Mouse (Mus musculus): ENCODE data around the gene 9430097D07Rik. TPM values are rescaled to one million over a fixed set of nuclear protein-coding genes. Genes with fewer than 3 reads are reported as not detected.

9430097D07Rik gene
- total and polyA plus RNA-seq, 2 experiments from 2014 or later = 0.45 to 1.0 TPM

DNA sequence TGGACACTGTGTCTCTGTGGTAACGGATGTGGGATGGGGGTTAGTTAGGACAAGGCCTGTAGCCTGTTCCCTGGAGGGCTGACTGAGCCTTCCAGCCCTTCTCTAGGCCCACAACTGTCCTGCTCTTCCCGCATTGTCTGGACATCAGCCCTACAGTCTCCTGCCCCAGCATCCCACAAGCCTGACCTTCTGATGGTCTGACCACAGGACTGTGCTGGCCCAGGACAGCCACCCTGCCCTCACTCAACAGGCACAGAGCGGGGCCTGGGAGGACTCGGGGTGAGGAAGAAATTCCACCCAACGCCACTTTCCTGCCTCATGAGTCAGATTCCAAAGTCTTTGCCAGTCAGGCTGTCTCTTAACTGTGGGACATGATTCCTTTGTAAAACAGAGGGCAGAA is 22.2 kb upstream of the 9430097D07Rik start:
- 91% methylated on average over 5 of the region's 5 CpGs for WGBS
- Histone ChIP-seq H3K4me1 (ENCODE audit: insufficient read depth) (peaks cover 4% of the 10 kb centered on the region; the same call in 1 of the 2 replicates), H3K4me3 (ENCODE audit: low read depth, low read length) (no peak overlapping the region), H3K27me3 (ENCODE audit: insufficient read depth, low read length) (no peaks in the 10 kb centered on the region), H3K4me2 (ENCODE audit: low read depth) (no peak overlapping the region), H3K9me3 (ENCODE audit: low read length) (no peaks in the 10 kb centered on the region), H3K9ac (no peak overlapping the region), H3K36me3 (ENCODE audit: insufficient read depth) (peaks cover 20% of the 10 kb centered on the region), H3K27ac (ENCODE audit: low read depth, low read length) (no peak overlapping the region)
- DNase-seq (no peak), ATAC-seq (no peak)
- no peak for TF ChIP-seq CTCF (IDR thresholded peaks at IDR 0.05; ENCODE audit: low read depth)

DNA sequence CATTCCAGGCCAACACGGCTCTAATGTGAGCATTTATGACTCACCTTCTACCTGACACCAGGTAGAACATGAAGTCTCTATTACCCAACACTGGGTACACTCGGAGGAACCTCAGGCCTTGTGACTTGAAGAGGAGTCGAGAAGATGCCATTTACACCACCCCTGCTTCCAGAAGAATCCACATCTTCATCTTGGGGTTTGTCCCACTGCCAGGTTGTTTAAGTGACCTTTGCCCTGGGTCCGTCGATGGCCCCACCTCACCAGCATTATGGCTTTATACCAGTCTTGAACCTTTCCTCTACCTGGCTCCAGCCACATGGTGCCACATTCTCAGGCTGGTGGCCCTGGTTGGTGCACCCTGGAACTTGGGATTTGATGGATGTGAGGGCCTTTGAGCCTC is 21.8 kb upstream of the 9430097D07Rik start:
- H3K9me3 ChIP-seq (ENCODE audit: low read length) = no peaks in the 10 kb centered on the region
- H3K9ac ChIP-seq = no peak overlapping the region
- no peaks in the 10 kb centered on the region for H3K27me3 ChIP-seq (ENCODE audit: insufficient read depth, low read length)
- no peak for ATAC-seq
- no peak overlapping the region for H3K27ac ChIP-seq (ENCODE audit: low read depth, low read length)
- WGBS = 94% methylated on average over 5 of the region's 5 CpGs
- no peaks in the 10 kb centered on the region for H3K4me1 ChIP-seq (ENCODE audit: insufficient read depth)
- no peak for DNase-seq
- no peak overlapping the region for H3K4me2 ChIP-seq (ENCODE audit: low read depth)
- H3K4me3 ChIP-seq (ENCODE audit: low read depth, low read length) = no peak overlapping the region
- no peak for TF ChIP-seq CTCF (IDR thresholded peaks at IDR 0.05; ENCODE audit: low read depth)
- H3K36me3 ChIP-seq (ENCODE audit: insufficient read depth) = peaks cover 20% of the 10 kb centered on the region

GRCm38 (mm10) chr2:32596725-32597124 is 21.2 kb upstream of the 9430097D07Rik start:
- 67% methylated on average over 13 of the region's 13 CpGs for WGBS
- Histone ChIP-seq H3K27ac (ENCODE audit: low read depth, low read length) (no peak overlapping the region), H3K4me3 (ENCODE audit: low read depth, low read length) (no peak overlapping the region), H3K4me2 (ENCODE audit: low read depth) (no peak overlapping the region), H3K9ac (no peak overlapping the region), H3K9me3 (ENCODE audit: low read length) (no peaks in the 10 kb centered on the region), H3K27me3 (ENCODE audit: insufficient read depth, low read length) (no peaks in the 10 kb centered on the region), H3K4me1 (ENCODE audit: insufficient read depth) (no peaks in the 10 kb centered on the region), H3K36me3 (ENCODE audit: insufficient read depth) (peaks cover 20% of the 10 kb centered on the region)
- no peak for DNase-seq
- no peak for TF ChIP-seq CTCF (IDR thresholded peaks at IDR 0.05; ENCODE audit: low read depth)
- no peak for ATAC-seq

DNA sequence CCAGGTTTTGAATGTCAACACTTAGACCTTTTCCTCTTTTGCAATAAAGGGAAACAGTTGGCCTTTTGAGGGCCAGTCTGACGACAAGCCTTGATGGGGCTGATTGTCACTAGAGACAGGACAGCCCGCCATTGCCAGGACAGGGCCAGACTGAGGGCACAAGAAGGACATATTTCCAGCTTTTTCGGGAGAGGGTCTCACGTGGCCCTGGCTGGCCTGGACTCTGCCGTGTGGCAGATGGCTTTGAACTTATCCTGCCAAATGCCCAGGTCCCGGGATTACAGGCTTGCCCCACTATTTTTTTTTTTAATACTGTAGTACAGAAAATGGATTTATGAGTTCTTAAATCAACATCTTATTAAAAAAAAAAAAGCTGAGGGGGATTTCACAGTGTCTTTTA is 15.8 kb upstream of the 9430097D07Rik start:
- Histone ChIP-seq H3K4me3 (ENCODE audit: low read depth, low read length) (no peak overlapping the region), H3K27me3 (ENCODE audit: insufficient read depth, low read length) (no peaks in the 10 kb centered on the region), H3K9ac (no peak overlapping the region), H3K27ac (ENCODE audit: low read depth, low read length) (no peak overlapping the region), H3K4me1 (ENCODE audit: insufficient read depth) (peaks cover 9% of the 10 kb centered on the region), H3K4me2 (ENCODE audit: low read depth) (no peak overlapping the region), H3K36me3 (ENCODE audit: insufficient read depth) (peaks cover 15% of the 10 kb centered on the region; the same call in 1 of the 2 replicates), H3K9me3 (ENCODE audit: low read length) (no peaks in the 10 kb centered on the region)
- 68% methylated on average over 6 of the region's 6 CpGs for WGBS
- DNase-seq (no peak), ATAC-seq (no peak)
- TF ChIP-seq CTCF (IDR thresholded peaks at IDR 0.05; ENCODE audit: low read depth) = no peak

- ATAC-seq (no peak), DNase-seq (no peak)
- no peak for TF ChIP-seq CTCF (IDR thresholded peaks at IDR 0.05; ENCODE audit: low read depth)
- Histone ChIP-seq H3K27ac (ENCODE audit: low read depth, low read length) (no peak overlapping the region), H3K4me3 (ENCODE audit: low read depth, low read length) (no peak overlapping the region), H3K4me1 (ENCODE audit: insufficient read depth) (peaks cover 9% of the 10 kb centered on the region), H3K9me3 (ENCODE audit: low read length) (no peaks in the 10 kb centered on the region), H3K9ac (no peak overlapping the region), H3K27me3 (ENCODE audit: insufficient read depth, low read length) (no peaks in the 10 kb centered on the region), H3K4me2 (ENCODE audit: low read depth) (no peak overlapping the region), H3K36me3 (ENCODE audit: insufficient read depth) (peaks cover 11% of the 10 kb centered on the region; the same call in 1 of the 2 replicates)
- WGBS = 79% methylated on average over 10 of the region's 10 CpGs
These were observed 14.7 kb upstream of the 9430097D07Rik start for GRCm38 (mm10) chr2:32590224-32590623.

GRCm38 (mm10) chr2:32589213-32589795 is 13.8 kb upstream of the 9430097D07Rik start:
- H3K27ac ChIP-seq (ENCODE audit: low read depth, low read length) = no peak overlapping the region
- no peak for TF ChIP-seq CTCF (IDR thresholded peaks at IDR 0.05; ENCODE audit: low read depth)
- H3K36me3 ChIP-seq (ENCODE audit: insufficient read depth) = 0 out of 2 replicates have a peak, but pooled peaks cover 6% of the 10 kb centered on the region
- no peak overlapping the region for H3K4me2 ChIP-seq (ENCODE audit: low read depth)
- H3K27me3 ChIP-seq (ENCODE audit: insufficient read depth, low read length) = no peaks in the 10 kb centered on the region
- WGBS = 61% methylated on average over 11 of the region's 11 CpGs
- DNase-seq (no peak), ATAC-seq (no peak)
- no peak overlapping the region for H3K4me3 ChIP-seq (ENCODE audit: low read depth, low read length)
- peaks cover 9% of the 10 kb centered on the region for H3K4me1 ChIP-seq (ENCODE audit: insufficient read depth)
- no peaks in the 10 kb centered on the region for H3K9me3 ChIP-seq (ENCODE audit: low read length)
- H3K9ac ChIP-seq = peak overlapping the region; percentile 6; the same call in 1 of the 2 replicates

DNA sequence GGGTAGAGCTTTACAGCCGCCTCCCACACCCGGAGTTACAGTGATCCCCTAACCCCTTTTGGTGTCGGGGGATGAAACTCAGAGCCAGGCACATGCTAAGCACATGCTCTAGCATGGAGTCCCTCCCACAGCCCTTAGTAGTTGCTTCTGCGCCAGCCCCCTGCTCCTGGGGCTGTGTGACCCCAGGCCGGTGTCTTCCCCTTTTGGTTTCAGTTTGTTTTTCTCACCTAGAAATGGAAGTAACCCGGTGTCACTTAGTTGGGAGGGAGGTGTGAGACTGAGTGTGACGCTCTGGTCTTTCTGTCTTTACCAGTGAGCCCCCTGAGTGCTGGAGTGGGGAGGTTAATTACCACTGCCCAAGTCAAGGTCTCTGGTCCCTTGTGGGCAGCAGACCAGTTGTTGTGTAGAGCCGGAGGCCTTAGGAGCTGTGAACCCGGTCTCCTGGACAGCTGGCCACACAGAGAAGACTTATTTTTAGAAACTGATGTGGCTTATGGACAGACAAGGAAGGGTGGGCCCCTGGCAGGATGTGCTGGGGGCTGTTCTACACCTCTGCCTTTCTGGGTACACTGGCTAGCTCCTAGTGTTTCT is 12.3 kb upstream of the 9430097D07Rik start:
- peaks cover 10% of the 10 kb centered on the region for H3K4me1 ChIP-seq (ENCODE audit: insufficient read depth)
- no peak overlapping the region for H3K27ac ChIP-seq (ENCODE audit: low read depth, low read length)
- H3K4me3 ChIP-seq (ENCODE audit: low read depth, low read length) = peak overlapping the region; percentile 62
- no peak for TF ChIP-seq CTCF (IDR thresholded peaks at IDR 0.05; ENCODE audit: low read depth)
- H3K4me2 ChIP-seq (ENCODE audit: low read depth) = peak overlapping the region; percentile 65
- ATAC-seq (no peak), DNase-seq (no peak)
- 52% methylated on average over 9 of the region's 9 CpGs for WGBS
- no peaks in the 10 kb centered on the region for H3K27me3 ChIP-seq (ENCODE audit: insufficient read depth, low read length)
- no peaks in the 10 kb centered on the region for H3K36me3 ChIP-seq (ENCODE audit: insufficient read depth)
- no peaks in the 10 kb centered on the region for H3K9me3 ChIP-seq (ENCODE audit: low read length)
- peak overlapping the region; percentile 72 for H3K9ac ChIP-seq
